Mouse (Mus musculus) large intestine, adult 2 months (tissue): Measurements from ENCODE around the gene Heatr5b. TPM values are rescaled to one million over a fixed set of nuclear protein-coding genes. Genes with fewer than 3 reads are reported as not detected.

Experiments used
- DNase-seq: peaks from one replicate; pipeline ENCODE4 v3.0.0-alpha.2; 2012; ENCODE audit warnings: low read depth, low spot score
- WGBS: fragments of 180-500 bp; shearing (Covaris S2); methylation state at CpG from one replicate; pipeline ENCODE4 v1.1.7; 2018; 5-methylcytosine and 5-hydroxymethylcytosine counted together
- polyA plus RNA-seq: library from polyadenylated mRNA; depleted of rRNA; stranded (reverse); fragments of >200 nt; gene quantifications from 2 replicates; pipeline ENCODE4 v1.2.3, GENCODE M21; 2012; rRNA removed

Gene Heatr5b
- polyA plus RNA-seq, 1 experiment, result 10.1 TPM

DNA sequence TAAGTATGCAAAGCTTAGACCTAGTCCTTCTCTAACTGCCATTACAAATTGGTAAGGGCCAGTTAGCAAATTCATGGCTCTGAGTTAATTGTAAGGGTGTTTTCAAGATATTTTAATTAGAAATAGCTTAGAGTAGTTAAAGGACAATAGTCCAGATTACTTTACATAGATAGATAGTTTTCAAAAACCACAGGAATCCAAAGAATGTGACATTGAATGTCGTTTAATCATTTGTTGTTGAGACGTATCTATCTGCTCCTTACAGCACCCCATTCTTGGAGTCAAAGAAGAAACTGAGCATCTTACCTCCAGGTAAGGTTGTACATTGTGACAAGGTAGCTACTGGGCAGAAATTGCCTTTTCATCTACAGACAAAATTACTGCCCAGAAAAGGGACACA, 124.9 kb downstream of the Heatr5b start:
- no peak for DNase-seq
- 78% methylated on average over 2 of the region's 2 CpGs for WGBS

DNA sequence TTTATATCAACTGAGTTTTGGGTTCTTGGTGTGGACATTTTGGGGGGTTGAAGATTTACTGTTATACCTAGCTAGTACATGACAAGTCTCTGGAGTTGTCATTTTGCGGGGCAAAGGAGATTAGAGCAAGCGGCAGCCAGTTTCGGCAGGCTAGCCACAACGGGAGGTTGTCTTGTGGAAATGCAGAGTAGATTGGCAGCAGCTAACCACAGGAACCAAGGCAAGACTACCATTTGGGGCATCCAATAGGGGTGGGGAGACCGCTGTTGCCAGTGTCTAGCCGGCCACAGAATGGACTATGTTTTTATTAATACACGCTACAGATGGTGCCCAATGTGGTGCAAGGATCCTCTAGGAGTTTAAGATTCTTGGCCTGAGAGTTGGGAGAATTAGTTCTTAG, 126.7 kb downstream of the Heatr5b start:
- WGBS, result 90% methylated on average over 7 of the region's 7 CpGs
- DNase-seq, result no peak

DNA sequence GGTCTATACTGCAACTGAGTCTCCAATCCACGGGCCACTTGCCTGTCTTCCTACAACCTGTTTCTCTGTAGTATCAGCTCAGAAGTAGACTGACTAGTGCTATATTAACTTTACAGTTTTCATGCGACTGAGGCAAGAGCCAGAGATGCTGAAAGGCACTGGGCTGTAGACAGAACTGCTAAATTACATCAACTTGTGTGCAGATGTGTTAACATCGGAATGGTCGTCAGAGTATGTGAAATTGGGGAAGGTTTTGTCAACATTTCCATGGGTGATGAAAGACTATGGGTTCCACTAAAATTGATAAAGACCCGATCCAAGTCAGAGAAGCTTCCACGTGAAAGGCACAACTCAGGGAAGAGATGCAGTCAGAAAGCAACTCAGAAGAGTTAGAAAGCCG, 132.2 kb downstream of the Heatr5b start:
- 89% methylated on average over 7 of the region's 7 CpGs for WGBS
- no peak for DNase-seq

Other genes with a start within 250 kb of the Heatr5b start
- gene Strn, start 98.2 kb downstream of the Heatr5b start, polyA plus RNA-seq, result 5.2 and 11.8 TPM in 2 replicates
- 6.2 TPM in 2 replicates for gene Gpatch11, start 203 bp upstream of the Heatr5b start, polyA plus RNA-seq
- gene Eif2ak2, start 47.2 kb upstream of the Heatr5b start, polyA plus RNA-seq, result 3.0 and 10.5 TPM in 2 replicates
- not detected in 2 replicates for gene Sult6b1, start 71.6 kb upstream of the Heatr5b start, polyA plus RNA-seq
- gene Cebpzos, start 81.1 kb upstream of the Heatr5b start, polyA plus RNA-seq, result 8.6 and 8.8 TPM in 2 replicates
- 3.2 and 3.4 TPM in 2 replicates for gene Cebpz, start 101.7 kb upstream of the Heatr5b start, polyA plus RNA-seq
- gene Ndufaf7, start 101.8 kb upstream of the Heatr5b start, polyA plus RNA-seq, result 7.6 and 10.9 TPM in 2 replicates
- 3.7 and 4.9 TPM in 2 replicates for gene Prkd3, start 185.5 kb upstream of the Heatr5b start, polyA plus RNA-seq
- 7.5 and 7.6 TPM in 2 replicates for gene Qpct, start 216.5 kb upstream of the Heatr5b start, polyA plus RNA-seq